Mouse (Mus musculus): ENCODE data around the gene Suco.
A peak's percentile ranks its signal among the peaks of the same experiment; 100 is the strongest.

DNA sequence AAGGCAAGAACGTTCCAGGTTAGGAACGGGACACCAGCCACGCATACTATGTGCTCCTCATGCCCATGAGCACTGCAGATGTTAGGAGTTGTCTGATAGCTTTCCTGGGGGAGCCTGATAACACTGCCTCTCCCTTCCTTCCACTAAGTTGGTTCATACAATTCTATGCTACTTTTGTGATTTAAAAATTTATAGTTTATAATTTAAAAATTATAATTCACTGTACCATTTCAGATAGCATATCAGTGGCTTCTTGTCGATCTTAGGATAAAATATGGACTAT, 83.9 kb downstream of the Suco start:
- TF ChIP-seq GATA1 (IDR thresholded peaks at IDR 0.05; ENCODE audit: low read depth, low read length) (peak; percentile 40; the same call in 1 of the 2 replicates), POLR2A (IDR thresholded peaks at IDR 0.05; ENCODE audit: control insufficient read depth in 1 of 2, insufficient read depth in 1 of 2, low read depth in 1 of 2, low read length in 2 of 2, poor library complexity in 1 of 2) (no peak)

Data from MEL (cell line).